ENCODE assay signal across 8 mouse cellular contexts in genomic region chr9:83834748-83835313, GRCm38 (mm10). TPM values are rescaled to one million over a fixed set of nuclear protein-coding genes. Genes with fewer than 3 reads are reported as not detected.
DNase-seq lines count a peak whose midpoint lies in the region; ATAC-seq and TF ChIP-seq lines count a peak whose summit lies in the region.

No protein-coding gene starts in this region.

- H3K79me2 ChIP-seq in CH12.LX (replicated peaks; ENCODE audit: control insufficient read depth, extremely low read depth, insufficient read depth, poor library complexity, severe bottlenecking), result peaks cover 22% of the 10 kb centered on the region

- H3K27me3 ChIP-seq in CH12.LX (replicated peaks), result no peaks in the 10 kb centered on the region
- H3K27me3 ChIP-seq in forebrain, embryonic 16.5 days (replicated peaks; ENCODE audit: control insufficient read depth, insufficient read depth, low read length), result no peaks in the 10 kb centered on the region
- no peaks in the 10 kb centered on the region for H3K27me3 ChIP-seq in liver, postnatal 0 days (ENCODE audit: insufficient read depth, low read length)

- peak overlapping the region; percentile 79 for H3K4me2 ChIP-seq in CH12.LX (ENCODE audit: insufficient read depth, low read depth, poor library complexity, severe bottlenecking)
- peak overlapping the region; percentile 82 for H3K4me2 ChIP-seq in forebrain, embryonic 16.5 days (ENCODE audit: low read length)
- H3K4me2 ChIP-seq in liver, postnatal 0 days (ENCODE audit: low read depth, low read length), result peak overlapping the region; percentile 92

- peak overlapping the region; percentile 35; the same call in 1 of the 2 replicates for H3K27ac ChIP-seq in CH12.LX (ENCODE audit: insufficient read depth, low read depth)
- H3K27ac ChIP-seq in forebrain, embryonic 16.5 days (ENCODE audit: low read length), result no peak overlapping the region
- peak overlapping the region; percentile 46 for H3K27ac ChIP-seq in liver, postnatal 0 days (ENCODE audit: low read depth)

- no peak; the same call in 1 of the 2 replicates for ATAC-seq in forebrain, embryonic 16.5 days
- peak; percentile 68 for ATAC-seq in liver, postnatal 0 days

- DNase-seq in embryo, embryonic 10.5 days (ENCODE audit: low spot score), result peak; percentile 41
- DNase-seq in embryo, embryonic 9.5 days (ENCODE audit: extremely low spot score), result no peak
- no peak for DNase-seq in CH12.LX (ENCODE audit: extremely low read depth)
- no peak for DNase-seq in liver, postnatal 0 days
- no peak for DNase-seq in adrenal gland, adult 18-20 months (ENCODE audit: low spot score in 2 of 2)
- no peak for DNase-seq in urinary bladder, postnatal 25 days (ENCODE audit: low spot score)
- DNase-seq in right cerebral cortex, adult 2 months (ENCODE audit: low spot score in 2 of 2), result no peak

- TF ChIP-seq POLR2A in CH12.LX (IDR thresholded peaks at IDR 0.05; ENCODE audit: low read depth, low read length), result no peak

- dilution Hi-C loops in CH12.LX (cut with MboI; ENCODE audit: extremely low pct_ligation_motif_present, extremely low pct_unique_long_range_greater_than_20kb, low sequenced_read_pairs), result no loop called here

- H3K9me3 ChIP-seq in CH12.LX (replicated peaks; ENCODE audit: low read length), result no peaks in the 10 kb centered on the region
- H3K9me3 ChIP-seq in forebrain, embryonic 16.5 days (ENCODE audit: control insufficient read depth, low read length), result no peaks in the 10 kb centered on the region
- no peaks in the 10 kb centered on the region for H3K9me3 ChIP-seq in liver, postnatal 0 days (ENCODE audit: low read length)

- 1% methylated on average over 27 of the region's 27 CpGs for WGBS in forebrain, embryonic 16.5 days
- WGBS in liver, postnatal 0 days (ENCODE audit: insufficient replicate concordance), result 3% methylated on average over 26 of the region's 27 CpGs

- peaks cover 6 to 38% of the 10 kb centered on the region in 2 experiments for H3K4me1 ChIP-seq in CH12.LX (ENCODE audit: control insufficient read depth in 1 of 2, insufficient read depth in 2 of 2)
- H3K4me1 ChIP-seq in forebrain, embryonic 16.5 days (replicated peaks; ENCODE audit: control insufficient read depth, insufficient read depth, low read length), result peaks cover 8% of the 10 kb centered on the region
- peaks cover 3% of the 10 kb centered on the region; the same call in 1 of the 2 replicates for H3K4me1 ChIP-seq in liver, postnatal 0 days (ENCODE audit: insufficient read depth)

- H3K36me3 ChIP-seq in CH12.LX (replicated peaks in 1 of 2; ENCODE audit: control insufficient read depth in 1 of 2, insufficient read depth in 1 of 2, low read length in 1 of 2), result peaks cover 2 to 21% of the 10 kb centered on the region in 2 experiments
- H3K36me3 ChIP-seq in forebrain, embryonic 16.5 days (ENCODE audit: control insufficient read depth, insufficient read depth), result no peaks in the 10 kb centered on the region
- peaks cover 9% of the 10 kb centered on the region for H3K36me3 ChIP-seq in liver, postnatal 0 days (replicated peaks; ENCODE audit: insufficient read depth, low read length)

- H3K9ac ChIP-seq in CH12.LX (ENCODE audit: insufficient read depth, low read depth), result peak overlapping the region; percentile 85
- H3K9ac ChIP-seq in forebrain, embryonic 16.5 days (replicated peaks; ENCODE audit: low read depth, low read length), result peak overlapping the region; percentile 91
- peak overlapping the region; percentile 87 for H3K9ac ChIP-seq in liver, postnatal 0 days (replicated peaks)

- TF ChIP-seq CTCF in CH12.LX (conservative IDR thresholded peaks at IDR 0.05 in 1 of 2, IDR thresholded peaks at IDR 0.05 in 1 of 2; ENCODE audit: low read depth in 2 of 2, low read length in 2 of 2), result no peak
- TF ChIP-seq CTCF in liver, postnatal 0 days (IDR thresholded peaks at IDR 0.05; ENCODE audit: low read depth), result no peak

- TF ChIP-seq EP300 in CH12.LX (IDR thresholded peaks at IDR 0.05; ENCODE audit: low read length), result no peak
- no peak for TF ChIP-seq EP300 in liver, postnatal 0 days (IDR thresholded peaks at IDR 0.05; ENCODE audit: low read depth)

- in situ Hi-C loops in CH12.LX (cut with MboI; ENCODE audit: low pct_ligation_motif_present, low pct_unique_long_range_greater_than_20kb, low sequenced_read_pairs), result no loop called here

- H3K4me3 ChIP-seq in CH12.LX (replicated peaks in 1 of 3; ENCODE audit: low read depth in 2 of 3, low read length in 2 of 3, poor library complexity in 1 of 3), result peak overlapping the region; percentile 52 to 97 (median 95)
- peak overlapping the region; percentile 85 for H3K4me3 ChIP-seq in forebrain, embryonic 16.5 days (replicated peaks; ENCODE audit: low read length)
- H3K4me3 ChIP-seq in liver, postnatal 0 days (ENCODE audit: low read depth, low read length), result peak overlapping the region; percentile 97

- no peak for TF ChIP-seq RAD21 in CH12.LX (IDR thresholded peaks at IDR 0.05; ENCODE audit: low read depth, low read length)

TF ChIP-seq in CH12.LX, 34 proteins besides CTCF, POLR2A, EP300 and RAD21:
- TF ChIP-seq GABPA (IDR thresholded peaks at IDR 0.05; ENCODE audit: insufficient replicate concordance, low read depth, low read length) (no peak), MYC (IDR thresholded peaks at IDR 0.05; ENCODE audit: low read depth, low read length) (0 out of 2 replicates have a peak, but pooled peaks have one; percentile 8)

RNA-seq across cellular contexts. Expression of gene Ttk, which starts 0.3 kb away (rescaled TPM):
- total RNA-seq in CH12.LX (2012; rRNA removed), result 19.9 and 23.8 TPM in 2 replicates
- 37.2 and 39.6 TPM in 2 replicates for total RNA-seq in CH12.LX (2014; rRNA removed)
- 26.6 and 26.7 TPM in 2 replicates for polyA plus RNA-seq in CH12.LX (2012; ENCODE audit: insufficient read length, low read depth)
- polyA plus RNA-seq in forebrain, embryonic 16.5 days (2015; fragmentation: Nextera tagmentation; extraction: Ambion mirVana), result 14.0 and 18.3 TPM in 2 replicates
- 5.5 and 6.0 TPM in 2 replicates for polyA plus RNA-seq in liver, postnatal 0 days (2015; fragmentation: Nextera tagmentation; extraction: Ambion mirVana)
- total RNA-seq in adrenal gland, adult 18-20 months (2021), result 1 to 10 TPM in 1 of 2 experiments, under 1 TPM in 1; 0.26 to 2.5 TPM

RNA-seq across cellular contexts. Expression of gene Elovl4, which starts 28.8 kb away (rescaled TPM):
- total RNA-seq in CH12.LX (2012; rRNA removed) (0.04 and 0.29 TPM in 2 replicates), CH12.LX (2014; rRNA removed) (not detected in 2 replicates)
- not detected in 2 replicates for polyA plus RNA-seq in CH12.LX (2012; ENCODE audit: insufficient read length, low read depth)
- polyA plus RNA-seq in forebrain, embryonic 16.5 days (2015; fragmentation: Nextera tagmentation; extraction: Ambion mirVana), result 80.1 and 87.3 TPM in 2 replicates
- polyA plus RNA-seq in liver, postnatal 0 days (2015; fragmentation: Nextera tagmentation; extraction: Ambion mirVana), result 0.04 and 0.09 TPM in 2 replicates
- total RNA-seq in adrenal gland, adult 18-20 months (2021), result 1 to 10 TPM; 1.4 to 1.7 TPM

Comparison
In these comparisons a context has a peak if more than half of its experiments do, and no peak if none do; other contexts are left out.
1. RNA of gene Elovl4, which starts 28.8 kb away (polyA plus RNA-seq): 80.1 to 87.3 TPM in forebrain, embryonic 16.5 days; 0.04 to 0.09 TPM in liver, postnatal 0 days and not detected in CH12.LX; every median in the first group is over 10 times any median in the second.
2. Peak in every context shown above with its lines, with median percentiles within 50 percentile points of each other: H3K4me2 ChIP-seq, H3K4me3 ChIP-seq and H3K9ac ChIP-seq.